Mouse (Mus musculus): ENCODE measurements around the gene Cntnap4. TPM values are rescaled to one million over a fixed set of nuclear protein-coding genes. Genes with fewer than 3 reads are reported as not detected.
"Not testable (repeated sequence)": the region's sequence is repeated elsewhere in the genome, so short reads cannot be mapped to it uniquely, and the experiment has no call there.

Cntnap4 gene
- polyA plus RNA-seq, 1 experiment from 2014 or later: not detected

DNA sequence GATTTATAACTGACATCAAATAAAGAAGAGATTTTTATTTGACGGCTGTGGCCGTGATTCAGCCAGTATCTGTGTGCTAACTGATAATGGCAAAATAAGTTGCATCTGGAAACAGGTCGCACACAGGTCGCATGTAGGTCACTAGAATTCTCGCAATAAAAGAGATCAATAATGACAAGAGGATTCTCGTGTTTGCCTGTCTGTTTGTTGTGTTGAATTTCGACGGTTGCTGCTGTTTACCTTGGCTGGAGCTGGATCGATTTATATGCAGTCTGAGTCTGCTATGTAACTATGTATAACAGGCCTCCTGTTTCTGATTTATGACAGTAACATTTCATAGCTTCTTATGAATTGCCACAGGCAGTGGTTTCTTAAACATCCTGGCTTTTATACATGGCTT lies 155.1 kb downstream of the Cntnap4 start:
- TF ChIP-seq CTCF (IDR thresholded peaks at IDR 0.05): no peak
- ChIA-PET CTCF (no interaction called here), POLR2A (interaction anchor here (0.5 kb wide), 1 partner anchor 319 kb away, joined by 3 read pairs; no protein-coding TSS in a partner anchor)
- no peak for DNase-seq (ENCODE audit: low read depth, low spot score)
- ATAC-seq: no peak
- in situ Hi-C loops (cut with MboI; ENCODE audit: low pct_unique_long_range_greater_than_20kb): no loop called here
- H3K27me3 ChIP-seq: peaks cover 7% of the 10 kb centered on the region

DNA sequence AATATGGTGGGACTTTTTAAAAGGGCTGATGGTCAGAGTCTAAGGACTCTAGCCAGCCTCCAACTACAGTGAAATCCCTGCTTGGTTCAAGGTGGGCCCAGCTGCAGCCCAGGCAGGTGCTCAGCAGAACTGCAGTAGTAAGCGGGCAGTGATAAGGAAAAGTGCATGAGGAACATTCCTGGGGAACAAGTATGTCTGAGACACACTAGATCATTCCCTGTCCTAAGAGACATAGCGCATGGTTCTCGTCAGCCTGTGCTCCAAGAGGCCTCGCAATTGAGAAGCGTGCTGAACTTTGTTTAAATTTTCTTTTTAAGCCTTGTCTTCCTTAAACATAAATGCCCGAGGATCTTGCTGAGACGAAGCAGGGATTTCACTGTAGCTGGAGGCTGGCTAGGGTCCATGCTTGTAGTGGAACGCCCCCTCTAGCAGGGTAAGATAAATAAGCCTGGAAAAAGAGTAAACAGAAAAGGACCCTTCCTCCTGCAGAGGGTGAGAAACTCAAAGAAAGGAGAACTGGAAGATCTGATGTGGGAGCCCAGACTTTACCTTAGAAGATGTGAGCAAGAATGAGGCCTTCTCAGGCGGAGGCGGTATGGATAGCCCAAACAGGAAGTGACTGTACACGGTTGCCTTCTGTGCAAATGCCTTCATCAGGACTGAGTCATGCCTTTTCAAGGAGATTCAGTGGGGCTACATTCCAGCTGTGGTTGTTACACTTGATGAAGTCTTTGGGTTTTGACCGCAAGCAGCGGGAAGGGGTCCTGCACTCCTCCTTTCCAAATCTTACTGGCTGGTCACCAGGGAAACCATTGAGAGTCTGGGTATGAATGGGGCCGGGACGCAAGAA lies 161.0 kb downstream of the Cntnap4 start:
- no peak for TF ChIP-seq CTCF (IDR thresholded peaks at IDR 0.05)
- POLR2A ChIA-PET: no interaction called here
- ATAC-seq: peak; percentile 35
- in situ Hi-C loops (cut with MboI; ENCODE audit: low pct_unique_long_range_greater_than_20kb): no loop called here
- peaks cover under 1% of the 10 kb centered on the region for H3K27me3 ChIP-seq
- DNase-seq (ENCODE audit: low read depth, low spot score): peak; percentile 15
- CTCF ChIA-PET: no interaction called here

DNA sequence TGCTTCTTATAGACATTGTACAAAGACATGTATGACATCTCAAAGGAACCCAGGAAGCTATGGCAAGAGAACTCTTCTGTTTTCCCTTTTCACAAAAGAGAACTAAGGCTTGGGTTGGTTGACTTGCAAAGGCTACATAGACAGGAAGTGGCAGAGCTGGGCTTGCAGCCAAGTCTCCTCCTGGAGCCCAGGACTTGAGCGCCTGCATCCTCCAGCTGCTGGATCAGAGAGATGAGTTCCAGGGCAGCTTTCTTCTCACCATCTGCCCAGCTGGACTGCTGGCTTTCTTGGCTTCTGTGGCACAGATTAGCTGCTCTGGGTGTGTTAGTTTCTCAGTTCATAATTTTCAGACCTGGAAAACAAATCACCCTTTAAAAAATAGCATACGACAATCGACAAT lies 165.7 kb downstream of the Cntnap4 start:
- no peak for ATAC-seq
- ChIA-PET POLR2A (no interaction called here), CTCF (no interaction called here)
- in situ Hi-C loops (cut with MboI; ENCODE audit: low pct_unique_long_range_greater_than_20kb): no loop called here
- no peak for TF ChIP-seq CTCF (IDR thresholded peaks at IDR 0.05)
- no peak for DNase-seq (ENCODE audit: low read depth, low spot score)
- no peaks in the 10 kb centered on the region for H3K27me3 ChIP-seq

DNA sequence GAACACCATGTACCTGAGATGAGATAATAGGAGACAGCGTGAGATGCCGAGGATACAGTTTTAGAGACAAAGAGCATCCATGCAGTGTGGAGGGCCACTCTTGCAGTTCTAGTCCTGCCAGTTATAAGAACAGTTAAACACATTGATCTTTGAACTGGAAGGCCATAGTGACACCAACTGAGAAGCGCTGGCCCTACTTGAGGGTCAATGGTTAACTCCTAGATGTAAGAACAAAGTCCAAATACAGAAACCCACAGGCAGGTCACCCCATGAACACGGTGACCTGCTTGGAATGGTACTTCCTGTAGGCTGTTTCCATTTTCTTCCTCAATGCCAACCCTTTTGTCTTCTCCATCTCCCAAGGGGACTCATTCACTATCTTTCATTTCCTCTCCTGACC lies 173.5 kb downstream of the Cntnap4 start:
- ATAC-seq (no peak), DNase-seq (ENCODE audit: low read depth, low spot score) (no peak)
- CTCF ChIA-PET: no interaction called here
- POLR2A ChIA-PET: no interaction called here
- no peak for TF ChIP-seq CTCF (IDR thresholded peaks at IDR 0.05)
- in situ Hi-C loops (cut with MboI; ENCODE audit: low pct_unique_long_range_greater_than_20kb): no loop called here
- no peaks in the 10 kb centered on the region for H3K27me3 ChIP-seq

DNA sequence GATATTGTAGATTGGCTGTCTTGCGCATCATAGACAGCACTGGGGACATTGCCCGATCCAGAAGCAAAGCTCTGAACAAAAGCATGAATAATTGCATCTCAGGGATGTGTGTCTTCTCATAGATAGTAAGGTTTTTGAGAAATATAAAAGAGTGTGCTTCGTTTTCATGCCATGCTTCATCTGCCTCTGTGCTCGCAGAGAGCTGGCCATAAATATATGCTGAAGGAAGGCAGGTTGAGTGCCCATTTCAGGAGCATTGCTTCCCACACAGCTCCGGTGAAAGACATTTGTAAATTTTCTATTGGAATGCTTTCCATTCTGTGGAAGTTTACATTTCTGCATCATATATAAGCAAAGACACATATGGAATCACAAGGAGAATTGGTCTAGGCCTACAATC lies 177.5 kb downstream of the Cntnap4 start:
- DNase-seq (ENCODE audit: low read depth, low spot score) (no peak), ATAC-seq (no peak)
- ChIA-PET POLR2A (interaction anchor here (0.5 kb wide), 1 partner anchor 43 kb away, joined by 3 read pairs; no protein-coding TSS in a partner anchor), CTCF (no interaction called here)
- in situ Hi-C loops (cut with MboI; ENCODE audit: low pct_unique_long_range_greater_than_20kb): no loop called here
- no peak for TF ChIP-seq CTCF (IDR thresholded peaks at IDR 0.05)
- no peaks in the 10 kb centered on the region for H3K27me3 ChIP-seq

DNA sequence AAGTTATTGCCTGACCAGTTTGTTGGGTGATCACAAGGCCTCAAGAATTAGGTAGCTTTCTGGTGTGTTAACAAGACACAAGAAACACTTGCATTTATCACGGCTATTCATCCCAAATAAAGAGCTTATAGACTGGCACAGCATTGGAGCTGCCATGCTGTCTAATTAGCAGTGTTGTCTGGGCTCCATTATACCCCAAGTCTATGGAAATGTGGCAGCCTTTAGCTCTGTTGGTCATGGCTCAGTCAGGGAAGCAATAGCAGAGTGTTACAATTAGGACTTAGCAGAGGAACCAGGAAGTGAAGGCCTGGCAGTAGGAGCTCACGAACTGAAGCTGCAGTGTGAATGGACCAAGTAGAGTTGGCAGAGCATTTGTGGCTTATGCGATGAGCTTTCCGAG lies 185.3 kb downstream of the Cntnap4 start:
- in situ Hi-C loops (cut with MboI; ENCODE audit: low pct_unique_long_range_greater_than_20kb): no loop called here
- CTCF ChIA-PET: no interaction called here
- POLR2A ChIA-PET: no interaction called here
- no peak for DNase-seq (ENCODE audit: low read depth, low spot score)
- no peak for TF ChIP-seq CTCF (IDR thresholded peaks at IDR 0.05)
- peaks cover 16% of the 10 kb centered on the region for H3K27me3 ChIP-seq
- ATAC-seq: no peak

DNA sequence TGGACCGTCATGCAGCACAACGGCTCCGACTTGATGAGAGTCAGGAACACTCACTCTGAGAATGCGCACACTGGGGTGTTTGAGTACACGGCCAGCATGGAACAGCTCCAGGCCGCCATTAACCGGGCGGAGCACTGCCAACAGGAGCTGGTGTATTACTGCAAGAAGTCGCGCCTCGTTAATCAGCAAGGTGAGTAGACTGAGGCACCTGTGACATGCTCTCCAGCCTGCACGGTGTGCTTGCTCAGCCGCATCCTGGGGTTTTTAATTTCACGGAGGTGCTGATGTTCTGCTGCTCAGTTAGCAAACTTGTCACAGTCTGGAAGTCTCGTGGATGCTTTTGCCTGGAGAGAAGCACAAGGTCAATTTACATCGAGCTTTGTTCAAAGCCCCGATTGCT lies 233.2 kb downstream of the Cntnap4 start:
- no peak for ATAC-seq
- POLR2A ChIA-PET: no interaction called here
- no peak for TF ChIP-seq CTCF (IDR thresholded peaks at IDR 0.05)
- no peak for DNase-seq (ENCODE audit: low read depth, low spot score)
- CTCF ChIA-PET: interaction anchor here (1.2 kb wide), 1 partner anchor 22 kb away, joined by 3 read pairs; no protein-coding TSS in a partner anchor
- in situ Hi-C loops (cut with MboI; ENCODE audit: low pct_unique_long_range_greater_than_20kb): no loop called here
- no peaks in the 10 kb centered on the region for H3K27me3 ChIP-seq

DNA sequence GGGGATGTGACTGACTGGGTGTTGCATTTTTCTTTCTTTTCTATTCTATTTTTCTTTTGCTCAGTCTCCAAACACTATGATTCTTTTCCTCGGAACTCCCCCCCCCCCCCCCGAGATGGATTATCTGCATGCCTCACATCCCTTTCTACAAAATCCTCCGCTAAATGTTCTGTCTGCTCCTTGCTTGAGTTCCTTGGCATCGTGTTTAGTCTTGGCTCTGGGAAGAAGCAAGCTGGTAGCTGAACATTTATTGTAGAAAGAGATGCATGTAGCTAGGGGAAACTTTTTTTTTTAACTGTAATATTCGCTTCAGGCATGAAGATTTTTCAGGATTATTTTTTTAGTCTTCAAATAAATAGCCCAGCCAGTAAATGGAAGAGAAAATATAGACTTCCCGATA lies 239.5 kb downstream of the Cntnap4 start:
- POLR2A ChIA-PET: no interaction called here
- DNase-seq (ENCODE audit: low read depth, low spot score) (peak; percentile 20), ATAC-seq (peak; percentile 65)
- CTCF ChIA-PET: no interaction called here
- peaks cover 2% of the 10 kb centered on the region for H3K27me3 ChIP-seq
- in situ Hi-C loops (cut with MboI; ENCODE audit: low pct_unique_long_range_greater_than_20kb): no loop called here
- no peak for TF ChIP-seq CTCF (IDR thresholded peaks at IDR 0.05)

DNA sequence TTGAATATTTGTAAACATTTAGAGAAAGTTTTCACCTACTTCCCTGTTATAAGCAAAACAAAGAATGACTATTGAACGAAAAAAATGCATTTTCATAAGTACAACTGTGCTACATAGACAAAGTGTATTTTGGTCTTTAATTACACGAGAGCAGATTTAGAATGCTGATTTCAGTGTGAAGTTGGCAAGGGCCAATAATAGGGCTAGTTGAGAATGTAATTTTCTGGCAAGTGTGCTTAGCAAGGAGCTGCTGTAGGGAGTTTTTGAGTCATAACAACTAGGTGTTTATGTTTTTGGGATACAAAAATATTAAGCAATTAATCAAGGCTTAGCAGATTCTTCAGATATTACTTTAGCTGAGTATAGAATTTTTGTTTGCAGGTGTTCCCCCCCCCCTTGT lies 271.2 kb downstream of the Cntnap4 start:
- ChIA-PET POLR2A (interaction anchor here (0.7 kb wide), 1 partner anchor 11 kb away, joined by 5 read pairs; no protein-coding TSS in a partner anchor), CTCF (no interaction called here)
- no peak for TF ChIP-seq CTCF (IDR thresholded peaks at IDR 0.05)
- in situ Hi-C loops (cut with MboI; ENCODE audit: low pct_unique_long_range_greater_than_20kb): no loop called here
- H3K27me3 ChIP-seq: peaks cover 6% of the 10 kb centered on the region
- ATAC-seq (no peak), DNase-seq (ENCODE audit: low read depth, low spot score) (no peak)

DNA sequence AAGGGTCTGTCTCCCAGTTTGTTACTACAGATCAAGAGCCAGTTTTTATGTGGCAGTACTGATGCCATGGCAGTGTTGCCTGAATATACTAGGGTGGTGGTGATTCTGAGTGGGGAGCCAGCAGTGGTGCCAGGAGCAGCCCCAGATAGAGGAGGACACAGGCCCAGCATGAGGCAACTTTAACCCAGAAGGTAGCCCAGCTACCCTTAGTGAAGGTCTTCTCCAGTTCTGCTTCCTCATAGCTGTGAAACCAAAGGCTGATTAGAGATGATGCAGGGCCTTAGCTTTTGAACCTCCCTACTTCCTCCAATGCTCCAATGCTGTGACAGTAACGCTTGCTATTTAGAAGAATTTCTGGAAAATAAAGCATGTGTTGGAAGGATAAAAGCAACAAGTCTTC lies 279.7 kb downstream of the Cntnap4 start:
- ATAC-seq; H3K27me3 ChIP-seq; DNase-seq (ENCODE audit: low read depth, low spot score); in situ Hi-C loops (cut with MboI; ENCODE audit: low pct_unique_long_range_greater_than_20kb); CTCF ChIA-PET; POLR2A ChIA-PET: not testable (repeated sequence)

DNA sequence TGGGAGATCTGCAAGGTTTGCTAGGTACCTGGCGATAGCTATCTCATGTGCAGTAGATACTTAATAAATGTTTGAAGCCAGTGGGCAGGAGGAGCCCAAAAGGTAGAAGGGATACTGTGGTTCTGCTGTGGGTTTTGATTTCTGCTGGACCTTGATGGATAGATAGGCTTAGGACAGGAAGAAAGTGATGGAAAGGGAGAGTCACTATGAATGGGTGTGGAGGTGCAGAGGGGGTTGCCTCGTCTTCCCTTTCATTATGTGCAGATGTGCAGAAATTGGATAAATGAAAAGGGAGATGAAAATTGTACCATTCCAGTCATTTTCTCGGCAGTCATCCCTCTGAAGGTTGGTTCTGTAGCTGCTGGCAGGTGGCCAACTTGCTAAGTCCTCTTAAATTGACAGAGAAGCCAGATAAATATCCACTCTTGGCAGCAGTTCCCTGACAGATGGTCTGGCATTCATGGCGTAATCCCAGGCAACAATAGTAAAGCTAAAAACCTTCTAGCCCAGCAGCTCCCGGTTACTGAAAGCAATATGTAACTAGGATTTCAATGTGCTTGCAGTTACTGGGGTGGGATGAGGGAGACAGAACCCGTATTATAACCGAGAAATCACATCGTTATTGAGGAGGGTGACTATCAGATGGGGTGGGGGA lies 336.7 kb downstream of the Cntnap4 start:
- ATAC-seq (no peak), DNase-seq (ENCODE audit: low read depth, low spot score) (peak; percentile 24)
- ChIA-PET POLR2A (interaction anchor here (1.1 kb wide), 1 partner anchor 13 kb away, joined by 3 read pairs; no protein-coding TSS in a partner anchor), CTCF (no interaction called here)
- TF ChIP-seq CTCF (IDR thresholded peaks at IDR 0.05): no peak
- in situ Hi-C loops (cut with MboI; ENCODE audit: low pct_unique_long_range_greater_than_20kb): no loop called here
- H3K27me3 ChIP-seq: no peaks in the 10 kb centered on the region
